Mouse (Mus musculus) liver, embryonic 16.5 days (tissue): ENCODE measurements around the gene Atp8b5. TPM values are rescaled to one million over a fixed set of nuclear protein-coding genes. Genes with fewer than 3 reads are reported as not detected.

ENCODE experiments used
- ATAC-seq: fragments of 200-750 bp; cut with Nextera tagmentation; 2 replicates; pipeline ENCODE4 v1.8.0; 2017; ENCODE audit warnings: low read depth, mild to moderate bottlenecking, moderate number of reproducible peaks, moderate library complexity
- H3K27ac ChIP-seq: fragments of 300-500 bp; sonication (generic); 2 replicates; pipeline ENCODE4 v1.5.1; 2014; ENCODE audit warnings: mild to moderate bottlenecking, low read length
- H3K27me3 ChIP-seq: fragments of 300-500 bp; sonication (generic); 2 replicates; pipeline ENCODE4 v1.6.1; 2014; ENCODE audit warnings: low read depth, low read length, mixed read lengths; ENCODE audit not compliant: control insufficient read depth, insufficient read depth
- H3K36me3 ChIP-seq: fragments of 300-500 bp; sonication (generic); 2 replicates; pipeline ENCODE4 v1.6.1; 2014; ENCODE audit warnings: mild to moderate bottlenecking; ENCODE audit not compliant: control insufficient read depth, insufficient read depth
- H3K4me1 ChIP-seq: fragments of 300-500 bp; sonication (generic); 2 replicates; pipeline ENCODE4 v1.6.1; 2014; ENCODE audit warnings: low read depth, low read length, mixed read lengths; ENCODE audit not compliant: control insufficient read depth
- H3K4me2 ChIP-seq: fragments of 300-500 bp; sonication (generic); 2 replicates; pipeline ENCODE4 v1.6.1; 2014; ENCODE audit warnings: low read depth, low read length, mixed read lengths
- H3K4me3 ChIP-seq: fragments of 300-500 bp; sonication (generic); 2 replicates; pipeline ENCODE4 v1.5.1; 2014; ENCODE audit warnings: low read depth, mild to moderate bottlenecking, low read length
- H3K9ac ChIP-seq: fragments of 300-500 bp; sonication (generic); 2 replicates; pipeline ENCODE4 v1.6.1; 2014; ENCODE audit warnings: low read depth, low read length
- H3K9me3 ChIP-seq: fragments of 300-500 bp; sonication (generic); replicated peaks from 2 replicates; pipeline ENCODE4 v1.6.1; 2016; ENCODE audit warnings: low read length; ENCODE audit not compliant: control insufficient read depth
- WGBS: fragments of 180-500 bp; shearing (Covaris S2); extraction: QIAGEN DNeasy Blood & Tissue Kit; methylation state at CpG from one replicate; pipeline ENCODE4 v1.1.7; 2014; ENCODE audit not compliant: insufficient replicate concordance; 5-methylcytosine and 5-hydroxymethylcytosine counted together
- polyA plus RNA-seq: library from polyadenylated mRNA; unstranded; fragments of >200 nt; fragmentation: Nextera tagmentation; extraction: Ambion mirVana; gene quantifications from 2 replicates; pipeline ENCODE4 v1.2.1, GENCODE M21; 2015

Atp8b5 gene
- 0.09 and 0.11 TPM in 2 replicates for polyA plus RNA-seq

DNA sequence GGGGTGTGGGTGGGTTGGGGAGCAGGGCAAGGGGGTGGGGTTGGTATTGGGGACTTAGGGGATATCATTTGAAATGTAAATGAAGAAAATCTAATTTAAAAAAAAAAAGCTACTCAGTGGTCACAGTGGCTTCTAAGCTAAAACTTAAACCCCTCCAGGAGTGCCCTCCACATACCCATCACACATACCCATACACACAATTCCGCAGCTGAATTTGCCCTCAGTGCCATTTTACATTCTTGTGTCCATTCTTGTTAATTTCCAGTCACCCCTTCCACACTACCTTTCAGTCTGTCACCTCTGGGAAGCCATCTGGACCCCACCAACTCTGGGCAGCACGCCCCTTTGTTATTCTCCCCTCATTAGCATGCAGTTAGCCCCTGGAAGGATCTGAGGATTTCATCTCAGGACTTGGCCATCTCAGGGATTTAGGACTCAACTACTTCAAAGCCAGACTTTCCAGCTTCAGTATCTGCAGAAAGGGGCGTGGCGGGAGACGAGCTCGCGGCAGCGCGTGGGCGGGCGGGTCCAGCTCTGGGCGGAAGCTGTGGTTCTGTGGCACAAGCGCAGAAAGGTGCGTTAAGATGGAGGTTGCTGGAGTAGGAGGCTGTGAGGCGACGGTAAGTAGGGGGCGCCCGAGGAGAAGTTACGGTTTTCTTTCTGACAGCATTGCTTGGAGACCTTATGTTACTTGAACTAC, at the start of gene Atp8b5:
Gene Atp8b5 (plus strand): TSS at position 537 of the 700 bp plus-strand sequence.
- 2% methylated on average over 19 of the region's 19 CpGs for WGBS
- H3K9ac ChIP-seq = no peak within 1 kb of the TSS
- peak within 1 kb of the TSS; percentile 50 for H3K4me2 ChIP-seq
- no peaks in the 10 kb centered on the region for H3K36me3 ChIP-seq
- H3K27ac ChIP-seq = no peak within 1 kb of the TSS
- no peak; the same call in 1 of the 2 replicates for ATAC-seq
- H3K4me1 ChIP-seq = no peaks in the 10 kb centered on the region
- H3K27me3 ChIP-seq = no peaks in the 10 kb centered on the region
- no peaks in the 10 kb centered on the region for H3K9me3 ChIP-seq
- peak within 1 kb of the TSS; percentile 12; the same call in 1 of the 2 replicates for H3K4me3 ChIP-seq

GRCm38 (mm10) chr4:43217997-43218396, 49.0 kb upstream of the Atp8b5 start:
- H3K9ac ChIP-seq = no peak overlapping the region
- H3K4me3 ChIP-seq = no peak overlapping the region
- H3K27me3 ChIP-seq = no peaks in the 10 kb centered on the region
- H3K36me3 ChIP-seq = no peaks in the 10 kb centered on the region
- 58% methylated on average over 1 of the region's 1 CpGs for WGBS
- ATAC-seq = no peak
- no peaks in the 10 kb centered on the region for H3K4me1 ChIP-seq
- no peaks in the 10 kb centered on the region for H3K9me3 ChIP-seq
- no peak overlapping the region for H3K4me2 ChIP-seq
- H3K27ac ChIP-seq = no peak overlapping the region

DNA sequence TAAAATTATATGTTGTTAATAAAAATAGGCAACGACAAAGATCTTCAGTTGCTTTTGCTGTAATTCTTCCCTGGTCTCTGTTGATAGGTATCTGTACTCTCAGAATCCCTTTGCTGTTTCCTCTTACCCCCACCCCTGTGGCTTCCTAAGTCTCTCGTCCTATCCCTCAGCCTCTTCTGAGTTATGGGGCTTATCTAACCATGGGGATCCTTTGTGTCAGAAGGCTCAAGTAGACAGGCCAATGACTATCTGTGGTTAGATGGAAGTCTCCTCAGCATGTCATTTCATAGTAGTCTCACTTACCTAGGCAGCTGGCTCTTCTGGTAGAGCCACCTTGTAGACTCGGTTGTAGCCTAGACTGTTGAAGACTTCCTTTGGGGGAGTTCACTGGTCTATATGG, 35.1 kb upstream of the Atp8b5 start:
- ATAC-seq = no peak
- Histone ChIP-seq H3K9ac (no peak overlapping the region), H3K4me1 (no peaks in the 10 kb centered on the region), H3K9me3 (no peaks in the 10 kb centered on the region), H3K27me3 (no peaks in the 10 kb centered on the region), H3K27ac (no peak overlapping the region), H3K4me3 (no peak overlapping the region), H3K36me3 (no peaks in the 10 kb centered on the region), H3K4me2 (no peak overlapping the region)
- 31% methylated on average over 3 of the region's 3 CpGs for WGBS

DNA sequence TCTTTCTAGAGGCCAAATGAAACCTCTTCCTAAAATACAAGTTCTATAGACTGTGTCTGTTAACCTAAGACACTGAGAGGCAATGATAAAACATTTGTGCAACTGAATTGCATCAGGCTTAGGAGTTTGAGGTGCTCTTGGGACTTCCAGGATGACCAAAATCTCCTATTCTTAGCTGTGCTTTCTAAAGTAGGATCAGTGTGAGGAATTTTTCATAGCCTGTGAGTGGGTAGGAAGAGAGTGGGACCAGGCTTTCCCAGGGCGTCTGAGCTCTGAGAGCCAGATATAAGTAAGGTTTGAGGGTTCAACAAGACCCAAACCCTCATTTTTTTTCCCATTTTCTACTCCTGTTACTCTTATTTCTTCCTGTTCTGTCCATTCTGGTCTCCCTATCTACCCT, 34.0 kb upstream of the Atp8b5 start:
- Histone ChIP-seq H3K4me3 (no peak overlapping the region), H3K4me2 (no peak overlapping the region), H3K9me3 (no peaks in the 10 kb centered on the region), H3K27ac (no peak overlapping the region), H3K9ac (no peak overlapping the region), H3K4me1 (no peaks in the 10 kb centered on the region), H3K27me3 (no peaks in the 10 kb centered on the region), H3K36me3 (no peaks in the 10 kb centered on the region)
- WGBS = 53% methylated on average over 1 of the region's 1 CpGs
- ATAC-seq = no peak

DNA sequence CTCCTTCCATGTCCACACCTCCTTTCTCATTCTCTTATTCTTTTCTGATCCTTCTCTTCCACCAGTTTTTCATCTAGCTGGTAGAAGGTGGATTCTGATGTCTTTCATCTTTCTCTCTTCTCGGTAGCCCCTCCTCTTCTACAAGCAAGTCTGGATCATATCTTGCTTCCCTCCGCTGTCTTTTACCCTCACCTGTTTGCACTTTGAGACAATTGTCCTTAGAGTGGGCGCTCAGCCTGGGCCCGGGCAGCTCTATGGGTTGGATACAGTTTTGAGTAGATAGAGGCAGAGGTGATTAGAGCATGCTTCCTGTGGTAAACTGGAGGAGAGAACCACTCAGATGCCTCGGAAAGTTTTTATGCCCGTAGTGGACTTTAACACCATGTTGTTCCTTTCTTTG, 33.5 kb upstream of the Atp8b5 start:
- Histone ChIP-seq H3K27ac (no peak overlapping the region), H3K4me2 (no peak overlapping the region), H3K9ac (no peak overlapping the region), H3K9me3 (no peaks in the 10 kb centered on the region), H3K36me3 (no peaks in the 10 kb centered on the region), H3K4me3 (no peak overlapping the region), H3K4me1 (no peaks in the 10 kb centered on the region), H3K27me3 (no peaks in the 10 kb centered on the region)
- 52% methylated on average over 6 of the region's 6 CpGs for WGBS
- no peak for ATAC-seq

GRCm38 (mm10) chr4:43236898-43237297, 30.1 kb upstream of the Atp8b5 start:
- no peaks in the 10 kb centered on the region for H3K36me3 ChIP-seq
- H3K27ac ChIP-seq = no peak overlapping the region
- WGBS = 76% methylated on average over 9 of the region's 9 CpGs
- H3K4me3 ChIP-seq = no peak overlapping the region
- ATAC-seq = no peak
- no peaks in the 10 kb centered on the region for H3K4me1 ChIP-seq
- no peaks in the 10 kb centered on the region for H3K27me3 ChIP-seq
- H3K9ac ChIP-seq = no peak overlapping the region
- no peak overlapping the region for H3K4me2 ChIP-seq
- H3K9me3 ChIP-seq = no peaks in the 10 kb centered on the region

DNA sequence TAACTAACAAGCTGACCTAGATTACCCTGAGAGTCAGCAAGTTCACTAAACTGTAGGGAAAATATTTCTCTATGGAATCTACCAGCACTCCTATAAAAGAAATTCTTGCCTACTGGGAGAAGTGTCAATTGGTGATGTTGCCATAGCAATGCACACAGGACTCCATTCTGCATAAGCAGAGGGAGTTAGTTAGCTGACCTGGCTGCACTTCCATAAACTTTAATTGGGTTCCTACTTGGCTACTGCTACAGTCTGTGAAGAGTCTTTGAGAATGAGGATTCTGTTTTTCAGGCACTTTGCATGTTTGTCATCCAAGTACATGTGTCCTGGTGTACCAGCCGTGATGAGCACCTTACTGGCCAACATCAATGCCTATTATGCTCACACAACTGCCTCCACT, 26.2 kb upstream of the Atp8b5 start:
- Histone ChIP-seq H3K4me2 (no peak overlapping the region), H3K9me3 (no peaks in the 10 kb centered on the region), H3K27me3 (no peaks in the 10 kb centered on the region), H3K4me3 (no peak overlapping the region), H3K27ac (no peak overlapping the region), H3K4me1 (no peaks in the 10 kb centered on the region), H3K36me3 (no peaks in the 10 kb centered on the region), H3K9ac (no peak overlapping the region)
- 61% methylated on average over 1 of the region's 1 CpGs for WGBS
- ATAC-seq = no peak

GRCm38 (mm10) chr4:43244022-43244421, 22.9 kb upstream of the Atp8b5 start:
- ATAC-seq = no peak
- WGBS = 42% methylated on average over 2 of the region's 2 CpGs
- no peak overlapping the region for H3K9ac ChIP-seq

DNA sequence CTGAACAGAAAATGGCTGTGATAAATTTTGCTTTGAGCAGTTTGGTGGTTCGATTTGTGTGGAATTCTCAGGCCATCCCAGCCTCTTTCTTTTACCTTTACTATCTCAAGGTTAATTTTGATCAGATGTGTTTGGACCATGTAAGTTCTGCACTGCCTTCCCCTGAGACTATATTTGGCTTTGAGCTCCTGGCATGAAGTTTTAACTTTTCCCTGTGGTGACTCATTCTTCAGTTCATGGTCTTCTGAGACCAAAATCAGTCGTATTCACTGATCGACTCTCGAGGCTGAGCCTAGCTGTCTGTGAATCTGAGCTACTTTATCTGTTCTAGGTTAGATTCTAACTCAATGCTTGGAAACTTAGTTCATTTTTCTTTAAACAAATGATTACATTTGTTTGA, 21.2 kb upstream of the Atp8b5 start:
- no peaks in the 10 kb centered on the region for H3K4me1 ChIP-seq
- 67% methylated on average over 4 of the region's 4 CpGs for WGBS
- H3K9ac ChIP-seq = no peak overlapping the region

More at GRCm38 (mm10) chr4:43244022-43244421, 22.9 kb upstream of the Atp8b5 start:
- Histone ChIP-seq H3K4me2 (no peak overlapping the region), H3K27me3 (no peaks in the 10 kb centered on the region), H3K27ac (no peak overlapping the region), H3K4me3 (no peak overlapping the region), H3K9me3 (no peaks in the 10 kb centered on the region), H3K4me1 (no peaks in the 10 kb centered on the region), H3K36me3 (no peaks in the 10 kb centered on the region)

More for the DNA sequence above, 21.2 kb upstream of the Atp8b5 start:
- no peaks in the 10 kb centered on the region for H3K36me3 ChIP-seq
- no peak overlapping the region for H3K27ac ChIP-seq
- no peak for ATAC-seq
- H3K4me2 ChIP-seq = no peak overlapping the region
- no peaks in the 10 kb centered on the region for H3K27me3 ChIP-seq
- H3K4me3 ChIP-seq = no peak overlapping the region
- H3K9me3 ChIP-seq = no peaks in the 10 kb centered on the region
